Mouse (Mus musculus): Measurements from ENCODE around the gene Tmem52b.

DNA sequence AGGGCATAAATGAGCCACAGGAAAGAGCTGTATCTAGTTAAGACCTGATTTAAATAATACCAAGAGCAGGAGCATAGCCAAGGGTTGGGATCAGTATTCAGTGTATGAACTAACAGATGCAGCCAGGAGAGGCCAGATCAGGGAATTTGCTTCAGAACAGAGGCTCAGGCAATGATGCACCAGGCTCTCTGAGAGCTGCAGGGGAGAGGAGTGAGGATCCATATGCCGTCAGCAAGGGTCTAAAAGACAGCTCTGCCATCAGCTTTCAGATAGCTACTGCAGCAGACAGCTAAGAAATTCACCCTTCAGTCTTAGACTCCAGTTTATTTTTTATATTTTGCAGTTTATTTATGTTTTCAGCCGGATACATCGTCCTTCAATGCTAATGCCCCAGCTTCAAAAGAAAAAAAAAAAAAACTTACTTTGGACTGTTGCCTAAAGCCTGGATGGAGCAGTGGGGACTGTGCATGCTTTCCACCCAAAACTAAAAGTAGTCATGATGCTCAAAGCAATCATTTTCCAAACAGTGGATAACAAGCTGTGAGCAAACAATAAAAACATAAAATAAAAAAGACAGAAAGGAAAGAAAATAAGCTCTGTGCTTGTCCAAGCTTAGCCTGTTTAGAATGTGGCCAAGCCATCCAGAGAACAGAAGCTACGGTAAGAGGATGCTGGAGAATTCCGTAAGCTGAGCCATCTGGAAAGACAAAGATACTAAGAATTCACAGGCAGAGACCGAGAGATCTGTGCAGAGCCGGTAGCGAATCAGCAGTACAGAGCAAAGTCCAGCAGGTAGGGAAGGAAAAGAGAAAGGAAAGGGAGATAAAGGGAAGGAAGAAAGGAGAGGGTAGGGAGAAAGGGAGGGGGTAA lies 32.0 kb upstream of the Tmem52b start:
- TF ChIP-seq TAL1 (IDR thresholded peaks at IDR 0.05; ENCODE audit: low read length) (no peak), GATA1 (IDR thresholded peaks at IDR 0.05; ENCODE audit: low read length) (no peak)
